Mouse (Mus musculus): ENCODE measurements around the gene Mslnl.

DNA sequence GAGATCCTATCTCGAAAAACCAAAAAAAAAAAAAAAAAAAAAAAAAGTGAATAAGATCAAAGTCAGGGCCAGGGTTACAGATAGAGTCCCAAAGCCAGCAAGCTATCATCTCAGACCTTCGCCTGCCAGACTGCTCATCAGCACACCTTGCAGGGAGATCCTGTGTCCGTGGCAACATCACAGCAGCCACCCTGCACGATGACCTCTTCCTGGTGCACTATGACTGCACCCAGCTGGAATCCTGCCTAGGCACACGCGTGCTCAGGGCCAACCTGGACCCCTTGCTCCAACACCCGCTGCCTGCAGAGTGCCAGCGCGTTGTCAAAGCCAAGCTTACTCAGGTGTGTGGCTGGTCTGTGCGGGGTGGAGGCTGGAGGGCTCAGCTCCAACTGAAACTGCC is 8.5 kb downstream of the Mslnl start:
- TF ChIP-seq POLR2AphosphoS5 (IDR thresholded peaks at IDR 0.05; ENCODE audit: insufficient replicate concordance, low read depth, low read length) (no peak), CTCF (IDR thresholded peaks at IDR 0.05; ENCODE audit: low read depth, low read length) (no peak), GATA2 (IDR thresholded peaks at IDR 0.05; ENCODE audit: borderline replicate concordance, low read depth, low read length) (no peak), GATA1 (IDR thresholded peaks at IDR 0.05; ENCODE audit: borderline replicate concordance, low read length) (no peak)

Data from G1E (cell line).